Mouse (Mus musculus) hindbrain, postnatal 0 days (tissue): Measurements from ENCODE around the gene Ulk1. TPM values are rescaled to one million over a fixed set of nuclear protein-coding genes. Genes with fewer than 3 reads are reported as not detected.

Source experiments
- ATAC-seq: fragments of 200-750 bp; cut with Nextera tagmentation; 2 replicates; pipeline ENCODE4 v1.8.0; 2017; ENCODE audit warnings: mild to moderate bottlenecking, moderate TSS enrichment, moderate library complexity
- DNase-seq: peaks from one replicate; pipeline ENCODE4 v3.0.0-alpha.2; 2015; ENCODE audit warnings: low spot score
- H3K27ac ChIP-seq: fragments of 300-500 bp; sonication (generic); 2 replicates; pipeline ENCODE4 v1.5.1; 2014; ENCODE audit warnings: mild to moderate bottlenecking
- H3K27me3 ChIP-seq: fragments of 300-500 bp; sonication (generic); 2 replicates; pipeline ENCODE4 v1.6.1; 2014; ENCODE audit warnings: low read length, mixed read lengths; ENCODE audit not compliant: insufficient read depth
- H3K36me3 ChIP-seq: fragments of 300-500 bp; sonication (generic); 2 replicates; pipeline ENCODE4 v1.6.1; 2014; ENCODE audit warnings: low read length, mixed read lengths; ENCODE audit not compliant: insufficient read depth
- H3K4me1 ChIP-seq: fragments of 300-500 bp; sonication (generic); 2 replicates; pipeline ENCODE4 v1.6.1; 2014; ENCODE audit warnings: antibody characterized with exemption, low read length, mixed read lengths; ENCODE audit not compliant: insufficient read depth
- H3K4me2 ChIP-seq: fragments of 300-500 bp; sonication (generic); 2 replicates; pipeline ENCODE4 v1.6.1; 2014; ENCODE audit warnings: low read depth, mild to moderate bottlenecking, low read length, moderate library complexity, mixed read lengths
- H3K4me3 ChIP-seq: fragments of 300-500 bp; sonication (generic); 2 replicates; pipeline ENCODE4 v1.5.1; 2014; ENCODE audit warnings: low read length
- H3K9ac ChIP-seq: fragments of 300-500 bp; sonication (generic); replicated peaks from 2 replicates; pipeline ENCODE4 v1.6.1; 2014; ENCODE audit warnings: mild to moderate bottlenecking, low read length, moderate library complexity, mixed read lengths
- H3K9me3 ChIP-seq: fragments of 300-500 bp; sonication (generic); 2 replicates; pipeline ENCODE4 v1.6.1; 2016; ENCODE audit warnings: low read length, mixed read lengths
- CTCF ChIP-seq: IDR thresholded peaks from 2 replicates; pipeline ENCODE4 v1.5.1; 2016; ENCODE audit warnings: antibody characterized with exemption, control low read depth, low read depth
- WGBS: fragments of 180-500 bp; shearing (Covaris S2); extraction: QIAGEN DNeasy Blood & Tissue Kit; methylation state at CpG from one replicate; pipeline ENCODE4 v1.1.7; 2014; 5-methylcytosine and 5-hydroxymethylcytosine counted together
- polyA plus RNA-seq: library from polyadenylated mRNA; unstranded; fragments of >200 nt; fragmentation: Nextera tagmentation; extraction: Ambion mirVana; gene quantifications from 2 replicates; pipeline ENCODE4 v1.2.1, GENCODE M21; 2015
- total RNA-seq: library from RNA; depleted of rRNA; stranded (reverse); fragments of >200 nt; gene quantifications from 2 replicates; pipeline ENCODE4 v1.2.3, GENCODE M21; 2014; rRNA removed

The Ulk1 gene
- total RNA-seq (53.9 and 60.8 TPM in 2 replicates), polyA plus RNA-seq (13.9 and 16.3 TPM in 2 replicates)

- Histone ChIP-seq H3K36me3 (no peaks in the 10 kb centered on the region), H3K9ac (peak within 1 kb of the TSS; percentile 87), H3K4me1 (peaks cover 23% of the 10 kb centered on the region), H3K4me2 (peak within 1 kb of the TSS; percentile 95), H3K4me3 (peak within 1 kb of the TSS; percentile 67), H3K27me3 (no peaks in the 10 kb centered on the region), H3K9me3 (no peaks in the 10 kb centered on the region), H3K27ac (peak within 1 kb of the TSS; percentile 83)
- ATAC-seq (peak; percentile 98), DNase-seq (peak; percentile 100)
- no peak for TF ChIP-seq CTCF
- under 1% methylated on average over 71 of the region's 80 CpGs for WGBS
These were observed at the start of gene Ulk1 for GRCm38 (mm10) chr5:110809667-110810325. Gene Ulk1 (minus strand): TSS chr5:110810097.

- DNase-seq, result peak; percentile 73
These were observed 49.2 kb upstream of the Ulk1 start for GRCm38 (mm10) chr5:110859013-110859650.

GRCm38 (mm10) chr5:110857091-110857490 is 47.2 kb upstream of the Ulk1 start:
- H3K36me3 ChIP-seq, result no peaks in the 10 kb centered on the region
- H3K9ac ChIP-seq, result no peak overlapping the region
- 90% methylated on average over 5 of the region's 5 CpGs for WGBS
- H3K9me3 ChIP-seq, result no peaks in the 10 kb centered on the region
- no peaks in the 10 kb centered on the region for H3K27me3 ChIP-seq
- H3K4me1 ChIP-seq, result no peaks in the 10 kb centered on the region
- H3K4me2 ChIP-seq, result no peak overlapping the region
- DNase-seq (no peak), ATAC-seq (no peak)
- no peak overlapping the region for H3K4me3 ChIP-seq
- no peak overlapping the region for H3K27ac ChIP-seq
- TF ChIP-seq CTCF, result no peak

More at GRCm38 (mm10) chr5:110859013-110859650, 49.2 kb upstream of the Ulk1 start:
- Histone ChIP-seq H3K9me3 (no peaks in the 10 kb centered on the region), H3K4me2 (peak overlapping the region; percentile 45), H3K4me1 (no peaks in the 10 kb centered on the region), H3K36me3 (no peaks in the 10 kb centered on the region), H3K9ac (no peak overlapping the region), H3K27me3 (no peaks in the 10 kb centered on the region), H3K4me3 (no peak overlapping the region), H3K27ac (peak overlapping the region; percentile 81)
- WGBS, result 38% methylated on average over 13 of the region's 13 CpGs
- peak; percentile 88 for ATAC-seq
- no peak for TF ChIP-seq CTCF

GRCm38 (mm10) chr5:110852990-110853389 is 43.1 kb upstream of the Ulk1 start:
- H3K9ac ChIP-seq, result no peak overlapping the region
- no peaks in the 10 kb centered on the region for H3K27me3 ChIP-seq
- H3K4me3 ChIP-seq, result no peak overlapping the region
- no peak for ATAC-seq
- 0 out of 2 replicates have a peak, but pooled peaks have one; percentile 11 for TF ChIP-seq CTCF
- H3K4me1 ChIP-seq, result no peaks in the 10 kb centered on the region
- no peak overlapping the region for H3K27ac ChIP-seq
- H3K36me3 ChIP-seq, result no peaks in the 10 kb centered on the region
- H3K9me3 ChIP-seq, result no peaks in the 10 kb centered on the region
- DNase-seq, result no peak
- 86% methylated on average over 1 of the region's 1 CpGs for WGBS
- no peak overlapping the region for H3K4me2 ChIP-seq

GRCm38 (mm10) chr5:110841046-110841862 is 31.4 kb upstream of the Ulk1 start:
- no peak for TF ChIP-seq CTCF
- H3K36me3 ChIP-seq, result no peaks in the 10 kb centered on the region
- no peak overlapping the region for H3K4me2 ChIP-seq
- H3K9ac ChIP-seq, result no peak overlapping the region
- no peaks in the 10 kb centered on the region for H3K27me3 ChIP-seq
- ATAC-seq, result no peak
- DNase-seq, result no peak
- H3K4me1 ChIP-seq, result no peaks in the 10 kb centered on the region
- WGBS, result 95% methylated on average over 14 of the region's 14 CpGs
- H3K27ac ChIP-seq, result no peak overlapping the region
- no peaks in the 10 kb centered on the region for H3K9me3 ChIP-seq
- no peak overlapping the region for H3K4me3 ChIP-seq

GRCm38 (mm10) chr5:110840465-110840864 is 30.6 kb upstream of the Ulk1 start:
- WGBS, result 11% methylated on average over 4 of the region's 4 CpGs
- ATAC-seq (no peak), DNase-seq (peak; percentile 40)
- Histone ChIP-seq H3K9ac (peak overlapping the region; percentile 33; the same call in 1 of the 2 replicates), H3K27ac (no peak overlapping the region), H3K9me3 (no peaks in the 10 kb centered on the region), H3K36me3 (no peaks in the 10 kb centered on the region), H3K27me3 (no peaks in the 10 kb centered on the region), H3K4me1 (no peaks in the 10 kb centered on the region), H3K4me2 (peak overlapping the region; percentile 91), H3K4me3 (peak overlapping the region; percentile 60)
- TF ChIP-seq CTCF, result peak; percentile 57
